Mouse (Mus musculus) lung, embryonic 14.5 days (tissue): ENCODE results near the gene Plekhm2. TPM values are rescaled to one million over a fixed set of nuclear protein-coding genes. Genes with fewer than 3 reads are reported as not detected.
A peak's percentile ranks its signal among the peaks of the same experiment; 100 is the strongest.

Experiments
- ATAC-seq: fragments of 200-750 bp; cut with Nextera tagmentation; 2 replicates; pipeline ENCODE4 v1.8.0; 2017; ENCODE audit warnings: mild to moderate bottlenecking, moderate TSS enrichment, moderate library complexity; ENCODE audit not compliant: insufficient read depth
- DNase-seq: peaks from one replicate; pipeline ENCODE4 v3.0.0-alpha.2; 2015
- H3K27ac ChIP-seq: fragments of 300-500 bp; sonication (generic); 2 replicates; pipeline ENCODE4 v1.5.1; 2014; ENCODE audit warnings: low read depth, mild to moderate bottlenecking, moderate library complexity
- H3K27me3 ChIP-seq: fragments of 300-500 bp; sonication (generic); 2 replicates; pipeline ENCODE4 v1.6.1; 2014; ENCODE audit warnings: low read length, control low read depth; ENCODE audit not compliant: insufficient read depth
- H3K36me3 ChIP-seq: fragments of 300-500 bp; sonication (generic); 2 replicates; pipeline ENCODE4 v1.6.1; 2014; ENCODE audit warnings: control low read depth; ENCODE audit not compliant: insufficient read depth
- H3K4me1 ChIP-seq: fragments of 300-500 bp; sonication (generic); 2 replicates; pipeline ENCODE4 v1.6.1; 2014; ENCODE audit warnings: antibody characterized with exemption, control low read depth; ENCODE audit not compliant: insufficient read depth
- H3K4me2 ChIP-seq: fragments of 300-500 bp; sonication (generic); 2 replicates; pipeline ENCODE4 v1.6.1; 2014; ENCODE audit warnings: mild to moderate bottlenecking
- H3K4me3 ChIP-seq: fragments of 300-500 bp; sonication (generic); 2 replicates; pipeline ENCODE4 v1.5.1; 2014; ENCODE audit warnings: low read depth, low read length
- H3K9ac ChIP-seq: fragments of 300-500 bp; sonication (generic); 2 replicates; pipeline ENCODE4 v1.6.1; 2014
- H3K9me3 ChIP-seq: fragments of 300-500 bp; sonication (generic); 2 replicates; pipeline ENCODE4 v1.6.1; 2016; ENCODE audit warnings: low read depth, low read length, control low read depth
- CTCF ChIP-seq: IDR thresholded peaks from 2 replicates; pipeline ENCODE4 v1.5.1; 2016; ENCODE audit warnings: antibody characterized with exemption, low read depth
- WGBS: fragments of 180-500 bp; shearing (Covaris S2); extraction: QIAGEN DNeasy Blood & Tissue Kit; methylation state at CpG from one replicate; pipeline ENCODE4 v1.1.7; 2014; 5-methylcytosine and 5-hydroxymethylcytosine counted together
- polyA plus RNA-seq: library from polyadenylated mRNA; unstranded; fragments of >200 nt; fragmentation: Nextera tagmentation; extraction: Ambion mirVana; gene quantifications from 2 replicates; pipeline ENCODE4 v1.2.1, GENCODE M21; 2014

Gene Plekhm2
- polyA plus RNA-seq: 5.1 and 5.4 TPM in 2 replicates

DNA sequence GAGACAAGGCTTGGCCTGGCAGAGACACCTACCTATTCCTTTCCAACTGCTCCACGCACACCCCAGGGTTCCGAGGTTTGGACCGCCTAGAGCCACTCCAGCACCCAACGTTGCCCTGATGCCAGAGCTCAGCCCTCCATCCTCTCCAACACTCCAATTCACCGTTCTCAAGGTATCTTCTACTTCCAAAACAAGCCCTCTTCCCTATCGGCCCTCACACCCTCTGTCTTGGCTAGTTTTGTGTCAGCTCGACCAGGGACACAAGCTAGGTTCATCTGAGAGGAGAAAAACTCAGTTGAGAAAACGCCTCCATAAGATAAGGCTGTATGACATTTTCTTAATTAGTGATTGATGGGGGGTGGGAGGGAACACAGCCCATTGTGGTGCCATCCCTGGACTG lies at the start of gene Plekhm2:
TSS of gene Plekhm2 (minus strand) at position 101 of the 400 bp plus-strand sequence.
- H3K27ac ChIP-seq: peak within 1 kb of the TSS; percentile 78

DNA sequence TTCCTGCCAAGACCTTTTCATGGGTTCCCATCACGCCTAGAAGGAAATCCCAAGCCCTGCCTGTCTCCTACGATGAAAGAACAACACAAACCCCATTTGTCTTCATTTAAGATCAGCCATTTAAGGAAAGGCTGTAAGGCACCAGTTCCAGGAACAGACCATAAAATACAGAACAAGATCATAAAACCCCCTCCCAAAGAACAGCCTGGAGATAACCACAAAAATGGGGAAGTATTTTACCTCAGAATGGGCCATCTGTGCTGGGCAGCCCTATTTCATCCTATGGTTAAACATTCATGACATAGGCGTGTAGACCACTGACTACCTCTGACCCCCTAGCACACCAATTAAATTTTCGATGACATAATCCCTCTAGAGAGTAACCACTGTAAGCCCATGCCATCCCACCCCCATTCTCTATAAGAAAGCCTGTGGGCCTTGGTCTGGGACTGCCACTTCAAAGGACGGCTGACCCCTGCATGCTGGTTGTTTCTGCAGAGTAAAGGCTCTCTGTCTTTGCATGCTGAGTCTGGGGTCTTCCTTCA lies 49.0 kb upstream of the Plekhm2 start:
- DNase-seq: no peak
- Histone ChIP-seq H3K27ac (no peak overlapping the region), H3K9ac (no peak overlapping the region), H3K4me1 (no peaks in the 10 kb centered on the region), H3K27me3 (no peaks in the 10 kb centered on the region), H3K4me3 (no peak overlapping the region), H3K4me2 (no peak overlapping the region), H3K36me3 (peaks cover 55% of the 10 kb centered on the region), H3K9me3 (no peaks in the 10 kb centered on the region)
- 80% methylated on average over 5 of the region's 5 CpGs for WGBS
- no peak for ATAC-seq
- no peak for TF ChIP-seq CTCF

More for the DNA sequence above, at the start of gene Plekhm2:
- no peak for TF ChIP-seq CTCF
- no peak for ATAC-seq
- H3K9me3 ChIP-seq: no peaks in the 10 kb centered on the region
- H3K4me1 ChIP-seq: peaks cover 8% of the 10 kb centered on the region
- peak within 1 kb of the TSS; percentile 90 for H3K4me2 ChIP-seq
- H3K4me3 ChIP-seq: peak within 1 kb of the TSS; percentile 86
- no peaks in the 10 kb centered on the region for H3K27me3 ChIP-seq
- peak within 1 kb of the TSS; percentile 94 for H3K9ac ChIP-seq
- WGBS: 58% methylated on average over 8 of the region's 8 CpGs
- H3K36me3 ChIP-seq: peaks cover 13% of the 10 kb centered on the region
- no peak for DNase-seq

DNA sequence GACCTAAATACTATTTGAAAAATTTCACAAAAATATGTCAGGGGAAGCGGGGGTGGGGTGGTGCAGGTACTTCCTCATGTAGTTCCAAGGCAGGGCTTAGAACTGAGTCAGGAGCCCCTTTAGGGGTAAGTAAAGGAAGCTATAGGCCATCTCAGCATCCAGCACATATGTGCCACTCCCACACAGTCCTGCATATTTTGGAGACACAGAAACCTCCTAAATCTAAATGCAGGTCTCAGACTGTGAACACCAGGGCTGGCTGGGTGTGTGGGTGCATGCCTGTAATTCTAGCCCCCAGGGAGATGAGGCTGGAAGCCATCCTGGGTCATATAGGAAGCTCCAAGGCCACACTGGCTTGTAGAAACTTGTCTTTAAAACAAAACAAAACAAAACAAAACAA lies 46.6 kb upstream of the Plekhm2 start:
- H3K36me3 ChIP-seq: peaks cover 71% of the 10 kb centered on the region

DNA sequence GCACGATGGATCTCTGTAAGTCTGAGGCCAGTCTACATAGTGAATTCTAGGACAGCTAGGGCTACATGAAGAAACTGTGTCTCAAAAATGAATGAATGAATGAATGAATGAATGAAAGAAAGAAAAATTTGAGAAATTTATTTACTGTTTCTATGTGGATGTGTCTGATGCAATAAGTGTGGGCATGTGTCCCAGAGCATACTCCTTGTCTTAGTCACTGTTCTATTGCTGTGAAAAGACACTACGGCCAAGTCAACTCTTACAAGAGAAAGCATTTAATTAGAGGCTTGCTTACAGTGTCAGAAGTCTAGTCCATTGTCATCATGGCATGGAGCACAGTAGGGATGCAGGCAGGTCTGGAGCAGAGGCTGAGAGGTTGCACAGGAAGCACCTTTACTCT lies 44.3 kb upstream of the Plekhm2 start:
- no peaks in the 10 kb centered on the region for H3K4me1 ChIP-seq
- no peaks in the 10 kb centered on the region for H3K27me3 ChIP-seq
- ATAC-seq (no peak), DNase-seq (no peak)
- H3K4me3 ChIP-seq: no peak overlapping the region
- H3K27ac ChIP-seq: no peak overlapping the region
- peaks cover 93% of the 10 kb centered on the region for H3K36me3 ChIP-seq
- H3K9ac ChIP-seq: no peak overlapping the region
- no peak overlapping the region for H3K4me2 ChIP-seq
- 94% methylated on average over 2 of the region's 2 CpGs for WGBS
- TF ChIP-seq CTCF: no peak
- no peaks in the 10 kb centered on the region for H3K9me3 ChIP-seq

More for the DNA sequence above, 46.6 kb upstream of the Plekhm2 start:
- Histone ChIP-seq H3K9ac (no peak overlapping the region), H3K4me2 (no peak overlapping the region), H3K9me3 (no peaks in the 10 kb centered on the region), H3K27ac (no peak overlapping the region), H3K4me1 (no peaks in the 10 kb centered on the region), H3K4me3 (no peak overlapping the region), H3K27me3 (no peaks in the 10 kb centered on the region)
- DNase-seq (no peak), ATAC-seq (no peak)
- TF ChIP-seq CTCF: no peak
- WGBS: 88% methylated on average over 1 of the region's 1 CpGs

DNA sequence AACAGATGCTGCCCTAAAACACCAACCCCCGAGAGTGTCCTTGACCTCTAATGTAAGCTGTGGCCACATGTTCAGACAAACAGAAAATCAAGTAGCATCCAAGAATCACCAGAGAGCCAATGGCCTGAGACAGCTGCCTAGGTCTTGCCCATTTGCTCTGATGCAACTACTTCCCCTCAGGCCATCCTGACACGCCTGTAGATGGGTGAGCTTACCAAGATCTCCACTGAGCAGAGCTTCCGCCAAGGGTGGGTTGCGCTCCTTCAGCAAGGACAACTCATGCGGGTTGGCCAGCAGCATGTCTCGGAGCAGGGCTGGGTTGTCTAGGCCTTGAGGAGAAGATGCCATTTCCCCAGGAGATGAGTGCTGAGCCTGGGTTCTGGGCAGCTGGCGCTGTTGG lies 43.3 kb upstream of the Plekhm2 start:
- Histone ChIP-seq H3K4me3 (no peak overlapping the region), H3K36me3 (peaks cover 94% of the 10 kb centered on the region), H3K4me2 (no peak overlapping the region), H3K9ac (no peak overlapping the region), H3K4me1 (no peaks in the 10 kb centered on the region), H3K27ac (no peak overlapping the region), H3K9me3 (no peaks in the 10 kb centered on the region), H3K27me3 (no peaks in the 10 kb centered on the region)
- no peak for TF ChIP-seq CTCF
- ATAC-seq: no peak
- no peak for DNase-seq
- WGBS: 83% methylated on average over 7 of the region's 7 CpGs

DNA sequence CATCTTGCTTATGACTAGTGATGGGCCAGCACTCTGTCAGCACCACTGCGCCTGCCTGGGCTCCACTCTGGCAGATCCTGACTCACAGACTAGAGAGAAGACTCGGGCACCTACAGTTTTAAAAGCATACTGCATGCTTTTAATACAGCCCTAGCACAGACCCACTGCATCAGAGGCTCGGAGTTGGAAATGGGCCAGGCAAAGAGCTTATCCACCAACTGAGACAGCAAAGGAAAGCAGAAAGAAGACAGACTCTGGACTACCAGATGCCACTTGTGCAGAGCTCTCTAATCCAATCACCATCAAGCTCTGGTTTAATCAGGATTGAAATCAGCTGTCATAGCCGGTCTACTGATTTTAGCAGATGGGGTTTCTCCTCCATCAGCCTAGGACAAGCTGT lies 40.6 kb upstream of the Plekhm2 start:
- DNase-seq: peak; percentile 30
- H3K27ac ChIP-seq: no peak overlapping the region
- no peak overlapping the region for H3K4me2 ChIP-seq
- H3K36me3 ChIP-seq: peaks cover 98% of the 10 kb centered on the region
- H3K27me3 ChIP-seq: no peaks in the 10 kb centered on the region
- no peak overlapping the region for H3K4me3 ChIP-seq
- H3K9me3 ChIP-seq: no peaks in the 10 kb centered on the region
- H3K4me1 ChIP-seq: no peaks in the 10 kb centered on the region
- TF ChIP-seq CTCF: no peak
- peak; percentile 38; the same call in 1 of the 2 replicates for ATAC-seq
- no peak overlapping the region for H3K9ac ChIP-seq
- 78% methylated on average over 4 of the region's 4 CpGs for WGBS

DNA sequence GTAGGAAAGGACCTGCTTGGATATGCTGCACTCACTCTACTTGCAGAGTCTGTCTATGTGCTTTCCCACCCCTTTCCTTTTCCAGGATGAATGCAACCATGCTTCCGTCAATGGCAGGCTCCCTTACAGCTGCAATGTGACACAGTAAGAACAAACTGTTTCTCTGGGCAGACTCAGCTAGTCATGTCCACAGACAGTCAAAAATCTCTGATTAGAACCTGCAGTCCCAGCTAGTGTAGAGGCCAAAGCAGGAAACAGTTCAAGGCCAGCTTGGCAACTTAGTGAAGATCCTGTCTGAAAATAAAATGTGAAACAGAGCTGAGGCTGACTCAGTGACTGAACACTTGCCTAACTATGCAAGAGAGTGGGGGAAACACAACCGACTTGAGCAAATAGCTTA lies 39.9 kb upstream of the Plekhm2 start:
- no peak for ATAC-seq
- Histone ChIP-seq H3K9me3 (no peaks in the 10 kb centered on the region), H3K36me3 (peaks cover 99% of the 10 kb centered on the region), H3K9ac (no peak overlapping the region), H3K4me2 (no peak overlapping the region), H3K27ac (no peak overlapping the region), H3K27me3 (no peaks in the 10 kb centered on the region), H3K4me1 (no peaks in the 10 kb centered on the region), H3K4me3 (no peak overlapping the region)
- no peak for DNase-seq
- no peak for TF ChIP-seq CTCF
- WGBS: 83% methylated on average over 2 of the region's 2 CpGs

DNA sequence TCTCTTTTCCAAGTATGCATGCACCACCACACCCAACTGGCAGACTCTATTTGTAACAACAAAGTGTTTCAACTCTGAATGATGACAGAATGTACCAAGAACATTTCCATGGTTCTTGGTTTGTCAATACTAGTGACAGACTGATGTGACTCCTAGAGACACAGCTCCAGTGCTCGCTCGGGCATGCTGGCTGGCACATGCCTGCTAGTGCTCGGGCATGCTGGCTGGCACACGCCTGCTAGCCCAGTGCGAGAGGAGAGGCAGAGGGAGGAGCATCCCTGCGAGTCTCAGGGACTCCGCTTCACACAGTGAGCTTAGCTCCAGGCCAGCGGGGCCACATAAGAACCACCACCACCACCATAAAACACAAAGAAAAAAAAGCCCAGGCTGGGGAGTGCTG lies 30.0 kb upstream of the Plekhm2 start:
- Histone ChIP-seq H3K27me3 (no peaks in the 10 kb centered on the region), H3K9ac (no peak overlapping the region), H3K4me1 (no peaks in the 10 kb centered on the region), H3K9me3 (no peaks in the 10 kb centered on the region), H3K36me3 (peaks cover 98% of the 10 kb centered on the region), H3K4me2 (no peak overlapping the region), H3K4me3 (no peak overlapping the region), H3K27ac (no peak overlapping the region)
- WGBS: 91% methylated on average over 8 of the region's 8 CpGs
- ATAC-seq (no peak), DNase-seq (no peak)
- no peak for TF ChIP-seq CTCF
